Mouse (Mus musculus): ENCODE results near the gene Adcy10.

GRCm38 (mm10) chr1:165556711-165557110, 71.7 kb downstream of the Adcy10 start:
- TF ChIP-seq HCFC1 (IDR thresholded peaks at IDR 0.05; ENCODE audit: borderline replicate concordance, insufficient read depth, low read length) (no peak), CHD2 (IDR thresholded peaks at IDR 0.05; ENCODE audit: low read depth, low read length) (no peak)
